Mouse (Mus musculus): Measurements from ENCODE around the gene Ntpcr.

DNA sequence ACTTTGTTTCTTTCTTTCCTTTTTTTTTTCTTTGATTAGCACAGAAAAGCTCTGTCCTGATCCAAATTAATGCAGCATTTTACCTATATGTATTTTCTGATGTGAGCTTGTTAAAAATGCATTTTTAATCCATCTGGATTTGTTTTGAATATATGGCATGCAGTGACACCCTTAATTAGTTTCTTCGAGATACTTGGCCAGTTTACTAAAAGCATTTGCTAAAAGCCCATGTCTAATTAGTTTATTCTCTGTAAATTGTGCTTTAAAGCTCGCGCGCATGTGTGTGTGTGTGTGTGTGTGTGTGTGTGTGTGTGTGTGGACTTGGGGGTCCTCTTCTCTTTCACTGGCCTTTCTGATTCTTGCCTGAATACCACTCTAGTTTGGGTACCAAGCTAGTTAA, 9.2 kb downstream of the Ntpcr start:
- TF ChIP-seq CTCF (IDR thresholded peaks at IDR 0.05; ENCODE audit: low read depth) (no peak), EP300 (IDR thresholded peaks at IDR 0.05; ENCODE audit: low read depth) (no peak)
